Mouse (Mus musculus): ENCODE measurements around the gene Mlxipl. TPM values are rescaled to one million over a fixed set of nuclear protein-coding genes. Genes with fewer than 3 reads are reported as not detected.
A peak's percentile ranks its signal among the peaks of the same experiment; 100 is the strongest.
"Not testable (repeated sequence)": the region's sequence is repeated elsewhere in the genome, so short reads cannot be mapped to it uniquely, and the experiment has no call there.

Mlxipl gene
- total RNA-seq (2018; cell fraction: chromatin; rRNA removed) = not detected
- total RNA-seq (2018; cell fraction: cytosol; rRNA removed) = under 1 TPM in 1 of 26 experiments, not detected in 25; 0.09 TPM
- total RNA-seq (2018; cell fraction: nucleus; rRNA removed) = under 1 TPM in 1 of 26 experiments, not detected in 25; 0.62 TPM
- not detected in 3 replicates for polyA plus RNA-seq (2018)

GRCm38 (mm10) chr5:135089653-135090052 is at the start of gene Mlxipl:
Gene Mlxipl (plus strand): TSS chr5:135089890.
- no peaks in the 10 kb centered on the region for H3K79me2 ChIP-seq (ENCODE audit: inconsistent target)
- WGBS (ENCODE audit: missing documents) = 7% methylated on average over 39 of the region's 39 CpGs
- no peak within 1 kb of the TSS for H3K27ac ChIP-seq
- no peak within 1 kb of the TSS for H3K4me3 ChIP-seq (ENCODE audit: inconsistent target)
- H3K36me3 ChIP-seq (ENCODE audit: inconsistent target) = no peaks in the 10 kb centered on the region

GRCm38 (mm10) chr5:135040059-135040458 is 49.6 kb upstream of the Mlxipl start:
- Histone ChIP-seq H3K4me3 (ENCODE audit: inconsistent target) (no peak overlapping the region), H3K27ac (no peak overlapping the region), H3K36me3 (ENCODE audit: inconsistent target) (no peaks in the 10 kb centered on the region), H3K79me2 (ENCODE audit: inconsistent target) (no peaks in the 10 kb centered on the region)
- 14% methylated on average over 6 of the region's 6 CpGs for WGBS (ENCODE audit: missing documents)

GRCm38 (mm10) chr5:135040777-135041176 is 48.9 kb upstream of the Mlxipl start:
- H3K79me2 ChIP-seq (ENCODE audit: inconsistent target) = no peaks in the 10 kb centered on the region
- no peak overlapping the region for H3K27ac ChIP-seq
- 98% methylated on average over 8 of the region's 11 CpGs for WGBS (ENCODE audit: missing documents)
- no peaks in the 10 kb centered on the region for H3K36me3 ChIP-seq (ENCODE audit: inconsistent target)
- no peak overlapping the region for H3K4me3 ChIP-seq (ENCODE audit: inconsistent target)

GRCm38 (mm10) chr5:135042105-135042788 is 47.4 kb upstream of the Mlxipl start:
- Histone ChIP-seq H3K4me3 (ENCODE audit: inconsistent target) (no peak overlapping the region), H3K79me2 (ENCODE audit: inconsistent target) (no peaks in the 10 kb centered on the region), H3K27ac (no peak overlapping the region), H3K36me3 (ENCODE audit: inconsistent target) (no peaks in the 10 kb centered on the region)
- WGBS (ENCODE audit: missing documents) = 89% methylated on average over 17 of the region's 21 CpGs

- Histone ChIP-seq H3K4me3 (ENCODE audit: inconsistent target) (no peak overlapping the region), H3K79me2 (ENCODE audit: inconsistent target) (no peaks in the 10 kb centered on the region), H3K27ac (no peak overlapping the region), H3K36me3 (ENCODE audit: inconsistent target) (no peaks in the 10 kb centered on the region)
- 100% methylated on average over 3 of the region's 3 CpGs for WGBS (ENCODE audit: missing documents)
Observed at GRCm38 (mm10) chr5:135044575-135044974, 45.1 kb upstream of the Mlxipl start.

GRCm38 (mm10) chr5:135048539-135048938 is 41.2 kb upstream of the Mlxipl start:
- Histone ChIP-seq H3K4me3 (ENCODE audit: inconsistent target) (no peak overlapping the region), H3K27ac (no peak overlapping the region), H3K36me3 (ENCODE audit: inconsistent target) (peaks cover 10% of the 10 kb centered on the region; the same call in 1 of the 2 replicates), H3K79me2 (ENCODE audit: inconsistent target) (no peaks in the 10 kb centered on the region)
- WGBS (ENCODE audit: missing documents) = 93% methylated on average over 2 of the region's 5 CpGs

- H3K4me3 ChIP-seq (ENCODE audit: inconsistent target); H3K27ac ChIP-seq; H3K79me2 ChIP-seq (ENCODE audit: inconsistent target): not testable (repeated sequence)
- WGBS (ENCODE audit: missing documents) = 94% methylated on average over 5 of the region's 6 CpGs
- peaks cover 17% of the 10 kb centered on the region for H3K36me3 ChIP-seq (ENCODE audit: inconsistent target)
Observed at GRCm38 (mm10) chr5:135049268-135049667, 40.4 kb upstream of the Mlxipl start.

GRCm38 (mm10) chr5:135053356-135053755 is 36.3 kb upstream of the Mlxipl start:
- 96% methylated on average over 12 of the region's 12 CpGs for WGBS (ENCODE audit: missing documents)
- Histone ChIP-seq H3K79me2 (ENCODE audit: inconsistent target) (no peaks in the 10 kb centered on the region), H3K27ac (no peak overlapping the region), H3K4me3 (ENCODE audit: inconsistent target) (no peak overlapping the region), H3K36me3 (ENCODE audit: inconsistent target) (peaks cover 48% of the 10 kb centered on the region)

- peak within 1 kb of the TSS; percentile 92 for H3K4me3 ChIP-seq (ENCODE audit: inconsistent target)
- peaks cover 17% of the 10 kb centered on the region; the same call in 1 of the 2 replicates for H3K36me3 ChIP-seq (ENCODE audit: inconsistent target)
- no peak within 1 kb of the TSS for H3K27ac ChIP-seq
- H3K79me2 ChIP-seq (ENCODE audit: inconsistent target) = peaks cover 23% of the 10 kb centered on the region; the same call in 1 of the 2 replicates
- under 1% methylated on average over 52 of the region's 52 CpGs for WGBS (ENCODE audit: missing documents)
Observed at GRCm38 (mm10) chr5:135063629-135064381, 25.9 kb upstream of the Mlxipl start, which contains the start of gene Dnajc30. Gene Dnajc30 (plus strand): TSS chr5:135064202.

- peaks cover 23% of the 10 kb centered on the region; the same call in 1 of the 2 replicates for H3K79me2 ChIP-seq (ENCODE audit: inconsistent target)
- H3K27ac ChIP-seq = no peak overlapping the region
- WGBS (ENCODE audit: missing documents) = under 1% methylated on average over 40 of the region's 40 CpGs
- H3K4me3 ChIP-seq (ENCODE audit: inconsistent target) = peak overlapping the region; percentile 92
- H3K36me3 ChIP-seq (ENCODE audit: inconsistent target) = peaks cover 11% of the 10 kb centered on the region; the same call in 1 of the 2 replicates
Observed at GRCm38 (mm10) chr5:135064382-135064766, 25.3 kb upstream of the Mlxipl start.

GRCm38 (mm10) chr5:135064909-135065446 is 24.7 kb upstream of the Mlxipl start, which contains the start of gene Bud23:
Gene Bud23 (minus strand): TSS chr5:135064959.
- H3K4me3 ChIP-seq (ENCODE audit: inconsistent target) = peak within 1 kb of the TSS; percentile 92

GRCm38 (mm10) chr5:135066008-135066407 is 23.7 kb upstream of the Mlxipl start:
- H3K27ac ChIP-seq = no peak overlapping the region
- H3K4me3 ChIP-seq (ENCODE audit: inconsistent target) = no peak overlapping the region
- WGBS (ENCODE audit: missing documents) = 100% methylated on average over 3 of the region's 3 CpGs
- no peaks in the 10 kb centered on the region; the same call in 1 of the 2 replicates for H3K36me3 ChIP-seq (ENCODE audit: inconsistent target)
- H3K79me2 ChIP-seq (ENCODE audit: inconsistent target) = peaks cover 23% of the 10 kb centered on the region; the same call in 1 of the 2 replicates

More at GRCm38 (mm10) chr5:135064909-135065446, 24.7 kb upstream of the Mlxipl start, which contains the start of gene Bud23:
- 77% methylated on average over 7 of the region's 9 CpGs for WGBS (ENCODE audit: missing documents)
- H3K79me2 ChIP-seq (ENCODE audit: inconsistent target) = peaks cover 23% of the 10 kb centered on the region; the same call in 1 of the 2 replicates
- H3K27ac ChIP-seq; H3K36me3 ChIP-seq (ENCODE audit: inconsistent target): not testable (repeated sequence)

- Histone ChIP-seq H3K79me2 (ENCODE audit: inconsistent target) (no peaks in the 10 kb centered on the region; the same call in 1 of the 2 replicates), H3K4me3 (ENCODE audit: inconsistent target) (no peak overlapping the region), H3K27ac (no peak overlapping the region), H3K36me3 (ENCODE audit: inconsistent target) (no peaks in the 10 kb centered on the region; the same call in 1 of the 2 replicates)
- WGBS (ENCODE audit: missing documents) = 90% methylated on average over 3 of the region's 3 CpGs
Observed at GRCm38 (mm10) chr5:135070448-135070847, 19.2 kb upstream of the Mlxipl start.

GRCm38 (mm10) chr5:135072061-135072460 is 17.6 kb upstream of the Mlxipl start:
- 94% methylated on average over 2 of the region's 2 CpGs for WGBS (ENCODE audit: missing documents)
- no peaks in the 10 kb centered on the region for H3K79me2 ChIP-seq (ENCODE audit: inconsistent target)
- no peak overlapping the region for H3K27ac ChIP-seq
- no peaks in the 10 kb centered on the region; the same call in 1 of the 2 replicates for H3K36me3 ChIP-seq (ENCODE audit: inconsistent target)
- H3K4me3 ChIP-seq (ENCODE audit: inconsistent target) = no peak overlapping the region
